Mouse (Mus musculus): ENCODE data around the gene Ppp1r13l.

Gene Ppp1r13l

DNA sequence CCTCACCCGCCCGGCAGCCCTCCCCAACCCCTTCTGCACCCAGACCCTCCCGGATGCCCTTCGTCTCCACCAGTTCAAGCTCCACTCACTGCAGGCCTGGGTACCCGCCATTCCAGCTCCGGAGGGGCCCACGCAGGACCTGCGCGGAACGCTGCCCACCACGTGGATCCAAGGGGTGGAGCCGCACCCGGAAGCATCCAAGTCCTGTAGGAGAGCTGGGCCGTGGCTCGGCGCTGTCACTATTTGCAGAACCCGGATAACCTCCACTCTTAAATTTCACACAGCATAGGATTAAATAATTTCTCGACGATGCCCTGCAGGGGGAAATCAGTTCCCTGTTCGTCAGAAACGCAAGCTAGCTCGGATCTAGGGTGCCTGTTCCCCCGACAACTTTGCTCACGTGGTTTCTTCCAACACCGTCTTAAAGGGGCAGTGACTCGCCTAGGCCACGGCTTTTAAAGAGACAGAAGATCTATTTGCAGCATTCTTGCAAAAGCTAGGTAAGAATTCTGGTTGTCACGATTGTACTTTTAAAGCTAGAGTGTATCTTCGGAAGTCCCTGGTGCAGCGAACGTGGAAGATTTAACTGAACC, at the start of gene Ppp1r13l, which contains the start of gene Cd3eap:
Ppp1r13l (plus strand) TSS at position 451 of the 593 bp plus-strand sequence.
Cd3eap (minus strand) TSS at position 185 of the 593 bp plus-strand sequence.
- in situ Hi-C loops (cut with MboI, MseI) = no loop called here

DNA sequence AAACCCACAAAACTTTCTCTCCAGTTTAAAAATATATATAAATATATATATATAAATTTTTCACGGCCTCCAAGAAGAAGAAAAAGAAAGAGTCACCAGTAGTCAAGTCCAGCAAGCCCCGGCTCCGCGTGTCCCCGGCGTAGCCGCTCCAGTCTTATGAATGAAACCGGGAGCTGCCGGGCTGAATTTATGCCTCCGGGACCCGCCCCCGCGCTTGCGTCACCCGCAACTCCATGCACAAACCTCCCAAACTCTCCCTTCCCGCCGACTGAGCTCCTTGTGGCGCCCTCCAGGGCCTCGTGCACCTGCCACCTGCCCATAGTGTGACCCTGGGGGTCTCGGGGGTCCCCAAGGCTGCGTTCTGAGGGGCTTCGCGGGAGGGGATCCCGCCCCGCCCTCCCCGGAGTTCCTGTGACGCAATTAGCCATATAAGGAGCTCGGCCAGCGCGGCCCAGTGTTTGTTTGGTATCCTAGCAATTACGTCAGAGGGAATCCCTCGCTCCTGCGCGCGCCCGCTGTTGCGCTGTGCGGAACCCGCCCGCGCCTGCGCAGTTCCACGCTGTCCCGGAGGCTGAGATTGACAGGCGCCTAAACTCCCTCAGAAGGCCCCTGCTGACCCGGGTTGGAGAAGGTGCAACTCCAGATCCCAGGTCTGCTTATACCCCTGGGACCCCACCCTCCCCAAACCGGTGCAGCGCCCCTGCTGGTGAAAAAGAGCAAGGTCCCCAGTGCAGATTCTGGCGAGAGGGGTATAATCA, 49.5 kb upstream of the Ppp1r13l start, which contains the start of gene Fosb:
Fosb (minus strand) TSS at position 168 of the 758 bp plus-strand sequence.
- in situ Hi-C loops (cut with MboI, MseI) = loop anchor here (5.0 kb wide), 1 partner anchor 32 kb away; the partner anchor contains the start of gene Ercc1

DNA sequence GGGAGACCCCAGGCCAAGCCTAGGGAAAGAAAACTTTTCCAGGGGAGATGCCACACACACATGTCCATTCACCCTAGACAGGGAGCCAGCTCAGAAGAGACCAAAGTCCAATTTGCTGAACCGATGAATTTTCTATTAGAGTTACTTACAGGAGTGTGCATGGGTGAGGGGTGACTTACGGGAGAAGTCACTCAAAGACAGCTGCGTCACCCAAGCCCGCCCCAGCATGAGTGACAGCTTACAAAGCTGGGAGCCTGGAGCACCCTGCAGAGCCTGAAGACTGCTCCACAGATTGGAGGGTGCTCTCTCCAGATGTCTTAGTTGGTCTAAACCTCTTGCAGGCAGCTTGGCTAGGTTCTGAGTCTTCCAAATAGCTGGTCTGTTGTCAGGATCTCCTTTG, 47.6 kb upstream of the Ppp1r13l start:
- in situ Hi-C loops (cut with MboI, MseI) = no loop called here

DNA sequence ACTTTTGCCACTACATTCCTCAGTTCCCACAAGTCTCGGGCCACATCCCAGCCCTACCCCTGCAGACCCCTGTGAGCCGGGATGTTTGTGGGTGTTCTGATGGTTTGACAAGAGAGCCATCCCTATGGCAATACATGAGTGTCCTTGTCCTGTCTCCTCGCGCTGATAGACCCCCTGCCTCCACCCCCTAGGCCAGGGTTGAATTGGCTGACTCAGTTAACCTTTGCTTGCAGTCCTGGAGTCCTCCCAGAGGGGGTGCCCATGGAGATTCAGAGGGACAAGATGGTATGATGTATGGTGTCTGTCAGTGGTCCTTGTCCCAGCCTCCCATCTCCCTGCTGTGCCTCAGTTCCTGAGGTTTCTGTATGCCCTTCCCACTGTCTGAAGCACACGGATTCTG, 45.5 kb upstream of the Ppp1r13l start:
- in situ Hi-C loops (cut with MboI, MseI) = no loop called here

DNA sequence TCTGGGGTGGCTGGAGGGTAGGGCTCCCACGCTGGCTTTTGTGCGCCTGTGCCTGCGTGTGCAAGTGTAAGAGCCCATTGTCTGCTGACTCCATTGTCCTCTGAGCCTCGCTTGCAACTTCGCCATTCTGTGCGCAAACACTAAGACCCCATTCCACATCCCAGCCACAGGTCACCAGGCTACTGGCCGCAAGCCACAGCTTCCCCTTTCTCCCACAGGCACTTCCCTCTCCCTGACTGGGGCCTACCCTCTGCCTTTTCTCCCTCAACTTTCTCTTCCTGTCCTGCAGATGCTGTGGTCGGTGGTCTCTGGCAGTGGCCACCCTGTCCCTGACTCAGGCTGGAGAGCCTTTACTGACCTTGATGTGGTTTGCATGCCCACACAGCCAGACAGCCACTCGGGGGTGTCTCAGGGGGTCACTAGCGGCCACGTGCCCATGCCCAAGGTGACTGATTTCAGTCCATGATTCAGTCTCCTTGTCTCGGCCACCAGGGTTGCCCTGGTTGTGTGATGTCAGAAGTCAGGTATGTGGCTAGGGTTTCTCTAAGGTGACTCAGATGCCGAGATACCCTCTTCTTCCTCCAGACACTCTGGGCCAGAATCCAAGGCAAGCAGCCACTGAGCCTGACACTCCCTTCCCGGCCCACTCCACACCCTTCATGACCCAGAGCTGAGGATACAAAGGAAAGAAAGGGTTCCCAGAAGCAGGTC, 42.9 kb upstream of the Ppp1r13l start:
- in situ Hi-C loops (cut with MboI, MseI) = no loop called here

DNA sequence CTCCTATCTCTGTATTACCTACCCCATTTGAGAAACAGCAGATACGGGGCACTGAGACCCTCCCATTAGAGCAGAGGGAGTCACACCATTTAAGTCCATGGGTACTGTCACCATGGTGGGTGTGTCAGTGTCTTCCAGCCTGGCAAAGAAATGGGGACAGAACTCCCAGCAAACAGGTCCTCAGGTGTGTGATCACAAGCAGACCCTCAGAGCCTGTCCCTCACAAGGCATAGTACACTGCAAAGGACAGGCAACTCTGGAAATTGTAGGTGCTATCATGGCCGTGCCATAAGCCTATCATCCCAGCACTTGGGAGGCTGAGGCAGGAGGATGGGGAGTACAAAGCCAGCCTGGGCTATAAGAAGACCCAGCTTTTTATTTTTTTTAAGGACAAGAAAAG, 41.3 kb upstream of the Ppp1r13l start:
- in situ Hi-C loops (cut with MboI, MseI) = no loop called here

DNA sequence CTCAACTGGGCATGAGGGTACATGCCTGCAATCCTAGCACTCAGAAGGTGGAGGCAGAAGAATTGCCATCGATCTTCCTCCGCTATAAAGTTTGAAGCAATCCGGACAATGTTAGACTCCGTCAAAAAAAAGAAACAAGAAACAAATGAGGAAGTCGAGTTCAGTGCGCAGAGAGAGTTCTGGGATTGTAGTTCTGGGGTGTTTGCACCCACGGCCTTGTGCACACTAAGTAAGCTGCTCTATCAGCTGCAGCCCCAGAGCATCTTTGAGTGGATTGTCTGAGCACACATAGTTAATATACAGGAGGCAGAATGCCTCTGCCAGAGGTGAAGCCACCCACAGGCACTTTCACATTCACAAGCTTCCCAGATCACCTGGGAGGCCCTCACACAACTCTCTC, 40.9 kb upstream of the Ppp1r13l start:
- in situ Hi-C loops (cut with MboI, MseI) = no loop called here

DNA sequence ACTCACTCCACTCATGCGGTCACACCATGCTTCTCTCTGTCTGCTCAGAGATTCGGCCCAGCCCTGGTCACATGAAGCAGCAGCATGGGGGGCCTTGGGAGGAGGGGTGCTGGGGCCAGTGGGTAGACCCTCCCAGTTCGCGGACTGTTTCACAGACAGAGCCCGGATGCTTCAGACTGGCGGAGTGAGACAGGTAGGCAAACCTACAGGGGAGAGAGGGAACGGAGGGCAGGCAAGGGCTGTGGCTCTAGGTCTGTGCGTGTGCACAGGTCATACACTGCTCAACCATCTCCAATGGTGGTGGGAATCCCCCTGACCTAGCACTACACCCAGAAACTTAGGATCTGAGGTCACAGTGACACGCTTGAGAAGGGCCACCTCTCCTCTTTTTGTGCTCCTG, 40.1 kb upstream of the Ppp1r13l start:
- in situ Hi-C loops (cut with MboI, MseI) = no loop called here

DNA sequence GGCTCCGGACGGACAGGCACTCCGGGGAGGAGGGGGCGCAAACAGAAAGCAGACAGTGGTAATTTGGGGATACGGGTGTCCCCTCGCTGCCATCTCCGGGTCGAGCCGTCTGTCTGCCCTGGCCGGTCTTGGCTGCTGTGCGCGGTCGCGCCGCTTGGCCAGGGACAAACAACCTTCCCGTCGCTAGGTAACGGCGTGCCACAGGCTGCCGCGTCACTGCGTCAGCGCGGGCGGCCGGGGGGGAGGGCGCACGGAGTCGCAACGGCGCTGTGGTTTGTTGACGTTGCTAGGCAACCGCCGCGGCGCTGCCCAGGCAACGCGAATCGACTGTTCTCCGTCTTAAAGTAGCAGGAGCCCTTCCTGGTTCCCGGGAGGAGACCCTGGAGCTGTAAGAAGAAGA, 39.6 kb upstream of the Ppp1r13l start:
- in situ Hi-C loops (cut with MboI, MseI) = no loop called here

DNA sequence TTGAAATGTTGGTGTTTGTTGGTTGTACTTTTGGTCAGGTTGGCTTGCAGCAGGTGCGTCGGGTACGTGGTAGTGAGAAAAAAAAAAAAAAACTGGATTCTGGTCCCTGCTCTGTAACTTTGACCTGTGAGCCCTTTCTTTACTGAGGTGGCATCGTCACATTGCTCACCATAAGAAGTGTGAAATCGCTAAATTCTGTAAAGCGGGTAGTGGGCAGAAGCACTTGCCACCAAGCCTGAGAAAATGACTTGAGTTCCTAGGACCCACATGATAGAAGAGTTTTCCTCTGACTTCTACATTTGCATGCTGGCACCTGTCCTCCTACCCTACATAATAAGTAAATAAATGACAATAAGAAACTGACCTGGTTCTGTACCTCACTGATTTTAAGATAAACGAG, 38.9 kb upstream of the Ppp1r13l start:
- in situ Hi-C loops (cut with MboI, MseI) = no loop called here

DNA sequence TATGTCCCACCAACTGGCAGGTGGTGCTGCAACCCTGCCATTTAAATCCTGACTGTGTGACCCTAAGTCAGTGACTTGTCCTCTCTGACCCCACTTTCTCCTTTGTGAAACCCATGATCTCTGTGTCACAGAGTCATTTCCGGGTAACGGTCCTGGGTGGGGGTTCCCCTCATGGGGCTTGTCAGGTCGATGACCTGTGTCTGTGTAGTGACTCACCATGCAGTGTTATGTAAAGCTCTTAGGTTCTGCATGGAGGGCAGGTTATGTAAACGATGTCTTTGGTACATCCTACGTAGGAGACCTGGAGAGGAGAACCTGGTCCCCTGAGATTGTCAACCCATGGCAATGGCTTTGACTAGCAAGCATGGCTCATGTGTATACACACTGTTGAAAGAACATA, 38.1 kb upstream of the Ppp1r13l start:
- in situ Hi-C loops (cut with MboI, MseI) = no loop called here

DNA sequence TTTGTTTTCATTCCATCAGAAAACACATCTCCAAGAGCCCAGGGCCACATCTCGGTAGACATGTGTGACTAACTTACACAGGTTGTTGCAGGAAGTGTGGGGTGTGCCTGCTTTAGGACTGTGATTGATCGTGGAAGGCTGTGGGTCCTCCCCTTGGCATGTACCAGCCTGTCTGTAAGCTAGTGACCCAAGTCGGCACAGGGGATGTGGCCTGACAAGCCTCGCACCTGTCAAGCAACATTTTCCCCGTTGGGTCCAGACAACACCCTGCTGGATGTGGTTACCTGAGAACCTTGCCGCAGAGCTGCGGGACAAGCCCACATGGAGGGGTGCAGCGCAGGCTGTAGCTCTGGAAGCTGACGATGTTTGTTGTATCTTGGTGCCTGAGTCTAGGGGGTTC, 37.1 kb upstream of the Ppp1r13l start:
- in situ Hi-C loops (cut with MboI, MseI) = no loop called here

DNA sequence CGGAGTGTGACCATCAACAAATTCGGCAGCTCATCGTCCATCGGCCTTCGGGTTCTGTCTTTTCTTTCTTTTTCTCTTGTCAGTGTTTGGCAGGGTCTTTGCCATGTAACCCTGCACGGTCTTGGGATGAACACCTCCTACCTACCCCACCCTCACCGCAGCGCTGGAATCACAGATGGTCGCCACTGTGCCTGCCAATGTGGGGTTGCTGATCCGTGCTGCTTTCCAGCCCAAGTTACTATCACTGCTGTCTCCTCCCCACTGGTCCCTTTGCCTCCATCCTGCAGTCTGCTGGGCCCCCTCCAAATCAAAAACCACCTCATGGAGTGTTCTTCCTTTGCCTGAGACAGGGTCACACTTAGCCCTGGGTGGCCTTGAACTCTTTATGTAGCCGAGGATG, 35.3 kb upstream of the Ppp1r13l start:
- in situ Hi-C loops (cut with MboI, MseI) = no loop called here

DNA sequence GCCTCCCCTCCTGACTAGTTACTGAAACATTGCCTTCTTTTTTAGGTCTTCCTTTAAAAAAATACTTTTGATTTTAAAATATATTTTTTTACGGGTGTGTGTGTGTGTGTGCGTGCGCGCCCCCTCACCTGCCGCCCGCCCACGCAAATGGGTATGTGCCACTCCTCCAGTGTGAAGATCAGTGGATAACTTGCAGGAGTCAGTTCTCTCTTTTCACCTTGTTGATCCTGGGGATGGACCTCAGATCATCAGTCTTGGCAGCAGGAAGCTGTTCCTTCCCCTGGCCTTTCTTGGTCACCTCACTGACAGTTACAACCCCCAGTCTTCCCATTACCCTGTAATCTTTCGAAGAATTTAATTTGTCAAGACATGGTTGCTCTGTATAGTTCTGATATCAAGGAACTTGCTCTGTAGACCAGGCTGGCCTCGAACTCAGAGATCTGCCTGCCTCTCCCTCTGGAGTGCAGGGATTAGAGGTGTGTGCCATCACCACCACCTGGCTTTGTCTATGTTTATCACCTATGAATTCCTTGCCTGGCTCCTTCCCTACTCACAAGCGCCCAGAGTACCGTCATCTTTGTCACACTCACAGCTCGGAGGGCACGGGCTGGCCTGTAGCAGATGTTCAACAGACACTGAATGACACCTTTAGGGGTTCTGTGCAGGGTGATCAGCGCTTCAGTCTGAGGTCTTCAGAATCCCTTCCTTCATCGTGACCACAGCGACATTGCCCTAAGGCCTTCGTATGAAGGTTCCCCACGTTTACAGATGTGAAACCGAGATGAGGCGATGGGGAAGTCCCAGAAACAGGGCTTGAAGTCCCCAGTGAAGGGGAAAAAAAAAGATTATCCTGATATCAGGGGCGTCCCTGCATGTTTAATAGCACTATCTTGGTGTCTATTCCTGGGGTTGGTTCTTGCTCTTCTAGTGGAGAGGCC, 34.0 kb upstream of the Ppp1r13l start:
- in situ Hi-C loops (cut with MboI, MseI) = no loop called here

DNA sequence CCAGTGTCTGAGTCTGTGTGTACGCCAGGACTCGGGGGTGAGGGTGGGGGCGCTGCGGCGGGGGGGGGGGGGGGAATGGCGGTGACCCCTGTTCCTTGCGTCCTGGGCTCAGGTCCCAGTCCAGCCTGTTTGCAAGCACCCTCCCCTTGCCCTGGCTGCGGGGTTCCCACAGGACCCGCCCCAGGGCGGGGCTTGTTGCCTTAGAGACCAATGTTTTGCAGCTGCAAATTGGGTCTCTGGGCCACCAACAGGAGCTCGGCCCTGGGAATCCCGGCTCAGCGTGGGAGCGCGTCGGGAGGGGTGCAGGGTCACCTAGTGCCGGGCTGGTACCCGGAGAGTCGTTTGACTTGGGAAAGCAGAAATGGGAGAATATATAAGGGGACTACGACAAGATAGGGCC, 33.2 kb upstream of the Ppp1r13l start:
- in situ Hi-C loops (cut with MboI, MseI) = no loop called here

DNA sequence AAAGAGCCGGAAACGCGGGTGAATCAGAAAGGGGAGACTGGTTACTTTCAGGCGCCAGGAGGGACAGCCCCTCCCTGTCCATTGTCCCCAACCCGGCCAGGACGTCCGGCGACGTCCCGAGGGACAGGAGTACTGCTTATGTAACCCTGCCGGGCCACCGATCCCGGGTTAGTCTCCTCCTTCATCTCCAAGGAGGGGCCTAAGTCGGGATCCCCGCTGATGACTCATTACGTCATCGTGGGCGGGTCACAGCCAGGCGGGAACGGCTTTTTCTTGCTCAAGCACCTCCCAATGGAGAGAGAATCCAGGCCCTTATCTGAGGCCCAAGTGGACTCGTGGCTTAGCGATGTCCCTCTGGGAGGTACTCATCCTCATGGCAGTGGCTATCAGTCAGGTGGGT, 32.4 kb upstream of the Ppp1r13l start:
- in situ Hi-C loops (cut with MboI, MseI) = no loop called here

DNA sequence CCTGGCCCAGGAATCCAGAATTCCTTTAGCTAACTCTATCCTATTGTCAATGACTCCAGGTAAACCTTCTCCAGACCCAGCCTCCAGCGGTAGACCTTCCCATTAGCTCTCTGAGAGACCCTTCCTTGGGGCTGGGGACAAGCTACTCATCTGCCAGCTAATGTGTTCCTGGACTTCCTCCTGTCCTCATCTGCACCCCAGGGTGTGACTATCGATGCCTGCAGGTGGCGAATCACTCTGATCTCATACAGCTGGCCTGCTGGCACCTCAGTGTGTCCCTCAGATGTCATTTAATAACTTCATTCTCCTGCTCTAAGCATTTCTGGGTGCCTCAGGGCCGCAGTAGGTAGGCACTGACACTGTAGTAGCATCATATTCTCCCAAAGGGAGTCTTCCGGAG, 31.8 kb upstream of the Ppp1r13l start:
- in situ Hi-C loops (cut with MboI, MseI) = no loop called here

DNA sequence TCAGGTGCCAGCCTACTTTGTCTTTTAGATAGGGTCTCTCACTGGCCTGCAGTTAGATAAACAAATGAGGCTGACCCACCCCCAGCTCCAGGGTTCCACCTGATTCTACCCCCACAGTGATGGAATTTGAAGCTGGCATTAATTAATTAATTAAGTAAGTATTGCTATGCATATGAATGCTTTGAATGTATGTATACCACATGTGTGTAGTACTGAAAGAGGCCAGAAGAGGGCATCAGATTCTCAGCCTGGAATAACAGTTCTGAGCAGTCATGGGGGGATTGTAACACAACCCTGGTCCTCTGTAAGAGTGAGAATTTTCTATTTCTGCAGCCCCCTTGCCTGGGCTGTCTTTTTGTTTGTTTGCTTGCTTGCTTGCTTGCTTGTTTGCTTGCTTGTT, 31.1 kb upstream of the Ppp1r13l start:
- in situ Hi-C loops (cut with MboI, MseI) = no loop called here

DNA sequence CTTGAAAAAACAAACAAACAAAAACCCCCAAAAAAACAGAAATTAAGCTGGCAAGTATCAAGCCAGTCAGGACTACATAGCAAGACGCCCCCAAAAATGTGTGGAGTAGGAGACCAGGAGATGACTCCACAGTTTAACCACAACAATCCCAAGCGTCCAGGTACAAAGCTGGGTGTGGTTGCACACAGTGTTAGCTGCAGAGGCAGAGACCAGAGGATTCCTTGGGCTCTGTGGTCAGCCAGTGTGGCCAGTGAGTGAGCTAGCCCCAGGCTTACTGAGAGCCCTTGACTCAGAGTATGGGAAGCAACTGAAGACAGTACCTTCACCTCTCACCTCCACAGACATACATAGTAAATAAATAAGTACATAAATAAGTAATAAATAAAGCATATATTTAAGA, 27.6 kb upstream of the Ppp1r13l start:
- in situ Hi-C loops (cut with MboI, MseI) = no loop called here

DNA sequence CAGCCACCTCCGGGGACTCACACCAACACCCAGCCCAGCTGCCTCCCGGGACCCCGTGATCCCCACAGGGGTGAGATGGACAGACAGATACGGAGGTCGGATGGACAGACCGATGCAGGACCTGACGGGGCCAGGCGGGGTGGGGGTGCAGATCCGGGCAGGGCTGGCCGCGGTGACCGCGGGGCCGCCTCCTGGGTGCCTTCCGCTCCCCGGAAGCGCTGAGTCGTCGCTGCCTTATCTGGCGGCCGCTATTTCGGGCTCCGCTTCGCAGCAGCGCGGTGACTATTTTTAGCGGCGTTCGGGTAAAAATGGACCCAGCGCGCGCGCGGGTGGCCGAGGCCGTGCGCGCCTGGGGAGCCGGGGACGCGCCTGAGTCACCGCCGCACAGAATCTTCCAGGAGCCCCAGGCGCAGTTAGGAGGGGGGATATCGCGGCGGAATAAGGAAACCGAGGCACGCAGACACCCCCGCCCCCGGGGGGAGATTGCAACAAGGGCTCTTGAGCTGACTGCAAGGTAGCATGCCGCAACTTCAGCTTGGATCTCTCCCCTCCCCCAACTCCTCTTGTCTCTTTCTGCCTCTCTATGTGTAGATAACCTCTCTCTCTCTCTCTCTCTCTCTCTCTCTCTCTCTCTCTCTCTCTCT, 26.7 kb upstream of the Ppp1r13l start:
- in situ Hi-C loops (cut with MboI, MseI) = no loop called here

DNA sequence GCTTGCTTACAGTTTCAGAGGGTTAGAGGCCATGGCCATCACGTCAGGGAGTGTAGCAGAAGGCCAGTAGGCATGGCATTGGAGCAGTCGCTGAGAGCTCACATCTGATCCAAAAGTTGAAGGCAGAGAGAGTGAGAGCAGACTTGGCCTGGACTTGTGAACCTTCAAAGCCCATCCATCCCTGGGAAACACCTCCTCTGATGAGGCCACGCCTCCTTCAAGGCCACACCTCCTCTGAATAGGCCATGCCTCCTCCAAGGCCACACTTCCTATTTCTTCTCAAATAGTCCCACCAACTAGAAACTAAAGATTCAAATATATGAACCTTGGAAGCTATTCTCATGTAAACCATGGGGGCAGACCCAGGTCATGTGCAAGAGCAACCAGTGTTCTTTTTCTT, 24.0 kb upstream of the Ppp1r13l start:
- in situ Hi-C loops (cut with MboI, MseI) = no loop called here
